Mouse (Mus musculus): ENCODE data around the gene Stk32c.

Gene Stk32c

GRCm38 (mm10) chr7:139091681-139092080, 121.4 kb downstream of the Stk32c start:
- DNase-seq: peak; percentile 53 to 58

- DNase-seq: peak; percentile 44 to 64
These were observed 122.9 kb downstream of the Stk32c start for GRCm38 (mm10) chr7:139089892-139090874.

GRCm38 (mm10) chr7:139087801-139088200, 125.3 kb downstream of the Stk32c start:
- peak; percentile 62 to 76 for DNase-seq

GRCm38 (mm10) chr7:139086195-139087158, 126.6 kb downstream of the Stk32c start:
- DNase-seq: peak in 1 of 2 experiments; percentile 78

GRCm38 (mm10) chr7:139085629-139086194, 127.4 kb downstream of the Stk32c start, which contains the start of gene Dpysl4:
Dpysl4 (plus strand) TSS chr7:139086001.
- DNase-seq: peak; percentile 96 to 98

GRCm38 (mm10) chr7:139084316-139084715, 128.8 kb downstream of the Stk32c start:
- DNase-seq: peak in 1 of 2 experiments; percentile 13

- peak; percentile 17 to 38 for DNase-seq
These were observed 130.8 kb downstream of the Stk32c start for GRCm38 (mm10) chr7:139082281-139082680.

GRCm38 (mm10) chr7:139081158-139081557, 131.9 kb downstream of the Stk32c start:
- no peak for DNase-seq

GRCm38 (mm10) chr7:139080714-139081113, 132.4 kb downstream of the Stk32c start:
- DNase-seq: peak; percentile 43 to 66

- no peak for DNase-seq
These were observed 134.0 kb downstream of the Stk32c start for GRCm38 (mm10) chr7:139079141-139079540.

GRCm38 (mm10) chr7:139078181-139078580, 134.9 kb downstream of the Stk32c start:
- peak; percentile 49 to 50 for DNase-seq

- DNase-seq: peak; percentile 70 to 74
These were observed 135.8 kb downstream of the Stk32c start for GRCm38 (mm10) chr7:139077283-139077682.

- peak in 1 of 2 experiments; percentile 26 for DNase-seq
These were observed 137.9 kb downstream of the Stk32c start for GRCm38 (mm10) chr7:139075054-139075794.

GRCm38 (mm10) chr7:139074189-139074588, 138.9 kb downstream of the Stk32c start:
- peak in 1 of 2 experiments; percentile 5 for DNase-seq

- DNase-seq: peak; percentile 93
These were observed 144.9 kb downstream of the Stk32c start for GRCm38 (mm10) chr7:139068182-139068623.

- peak; percentile 23 to 58 for DNase-seq
These were observed 149.7 kb downstream of the Stk32c start for GRCm38 (mm10) chr7:139063406-139063805.

Data from cerebellum, postnatal 25 days (tissue).